Mouse (Mus musculus): ENCODE results near the gene Tmem209.

The Tmem209 gene

DNA sequence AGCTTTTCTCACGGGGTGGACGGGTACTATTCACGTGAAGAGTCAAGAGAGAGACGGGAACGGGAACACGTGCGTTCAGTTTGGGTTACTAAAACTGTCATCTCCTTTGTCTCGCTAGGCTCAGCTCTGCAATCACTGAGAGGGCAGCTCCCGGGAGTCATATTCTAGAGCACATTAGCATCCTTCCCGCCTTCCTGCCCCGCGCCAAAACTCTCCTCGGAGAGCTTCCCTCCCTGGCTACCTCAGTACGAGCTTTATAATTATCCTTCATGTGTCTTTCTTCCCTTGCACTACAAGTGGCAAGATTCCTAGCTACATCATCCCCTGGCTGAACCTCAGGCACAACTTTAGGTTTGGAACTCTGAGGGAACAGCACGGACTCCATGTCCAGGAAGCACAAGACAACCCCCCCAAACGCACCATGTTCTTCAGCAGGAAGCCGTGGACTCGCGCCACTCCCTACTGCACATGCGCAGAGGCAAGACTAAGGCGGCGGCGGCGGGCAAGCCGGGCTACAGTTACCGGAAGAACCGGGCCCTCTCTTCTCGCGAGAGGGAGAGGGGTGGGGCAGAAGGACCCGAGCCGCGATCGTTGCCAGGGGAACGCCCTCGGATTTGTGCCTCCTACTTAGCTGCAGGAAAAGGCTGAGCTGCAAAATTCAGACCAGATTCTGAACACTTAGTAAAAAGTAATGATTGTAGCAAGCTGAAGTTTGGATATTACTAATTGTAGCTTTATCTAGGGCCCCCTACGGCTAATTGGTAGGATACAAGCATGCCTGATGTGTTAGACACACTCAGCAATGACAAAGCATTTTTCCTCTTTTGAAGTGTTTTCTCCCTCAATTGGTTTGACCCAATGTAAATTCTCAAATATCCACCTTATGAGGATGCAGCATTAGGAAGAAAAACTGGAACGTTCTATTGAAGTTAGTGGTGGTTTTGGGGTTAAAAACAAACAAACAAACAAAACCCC lies at the start of gene Tmem209, which contains the start of gene Ssmem1:
Gene Tmem209 (minus strand): TSS at position 519 of the 975 bp plus-strand sequence.
Gene Ssmem1 (plus strand): TSS at position 585 of the 975 bp plus-strand sequence.
- peak; percentile 98 for DNase-seq (ENCODE audit: low read depth)

GRCm38 (mm10) chr6:30556080-30556479 lies 46.5 kb upstream of the Tmem209 start:
- no peak for DNase-seq (ENCODE audit: low read depth)

DNA sequence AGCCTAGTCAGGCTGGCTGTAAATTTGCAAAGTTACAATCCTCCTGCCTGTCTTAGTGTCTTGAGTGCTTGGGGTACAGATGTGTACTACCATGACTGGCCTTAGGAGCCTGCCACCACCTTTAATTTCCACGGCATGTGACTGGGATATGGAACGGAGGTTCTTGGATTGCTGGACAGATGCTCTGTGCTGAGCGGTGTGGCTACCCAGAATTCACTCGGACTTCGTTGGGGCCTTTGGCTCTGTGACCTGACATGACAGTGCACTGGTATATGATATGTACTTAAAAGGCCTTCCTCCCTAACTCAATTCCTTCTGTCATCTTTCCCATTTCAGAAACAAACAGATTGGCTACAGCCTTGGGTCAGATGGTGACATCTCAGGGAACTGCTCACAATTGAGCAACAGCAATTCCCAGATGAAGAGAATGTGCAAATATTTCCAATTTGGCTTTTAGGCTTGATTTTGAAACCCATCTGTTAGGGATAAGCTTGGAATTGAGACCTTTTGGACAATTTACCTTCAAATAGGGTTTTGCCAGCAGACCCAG lies 45.1 kb upstream of the Tmem209 start:
- no peak for DNase-seq (ENCODE audit: low read depth)

- no peak for DNase-seq (ENCODE audit: low read depth)
Measured at GRCm38 (mm10) chr6:30554092-30554491, 44.5 kb upstream of the Tmem209 start.

- no peak for DNase-seq (ENCODE audit: low read depth)
Measured at GRCm38 (mm10) chr6:30553381-30554010, 43.9 kb upstream of the Tmem209 start.

- DNase-seq (ENCODE audit: low read depth): no peak
Measured at GRCm38 (mm10) chr6:30552628-30553027, 43.0 kb upstream of the Tmem209 start.

- no peak for DNase-seq (ENCODE audit: low read depth)
Measured at GRCm38 (mm10) chr6:30551644-30552580, 42.3 kb upstream of the Tmem209 start.

GRCm38 (mm10) chr6:30551193-30551515 lies 41.6 kb upstream of the Tmem209 start:
- DNase-seq (ENCODE audit: low read depth): no peak

DNA sequence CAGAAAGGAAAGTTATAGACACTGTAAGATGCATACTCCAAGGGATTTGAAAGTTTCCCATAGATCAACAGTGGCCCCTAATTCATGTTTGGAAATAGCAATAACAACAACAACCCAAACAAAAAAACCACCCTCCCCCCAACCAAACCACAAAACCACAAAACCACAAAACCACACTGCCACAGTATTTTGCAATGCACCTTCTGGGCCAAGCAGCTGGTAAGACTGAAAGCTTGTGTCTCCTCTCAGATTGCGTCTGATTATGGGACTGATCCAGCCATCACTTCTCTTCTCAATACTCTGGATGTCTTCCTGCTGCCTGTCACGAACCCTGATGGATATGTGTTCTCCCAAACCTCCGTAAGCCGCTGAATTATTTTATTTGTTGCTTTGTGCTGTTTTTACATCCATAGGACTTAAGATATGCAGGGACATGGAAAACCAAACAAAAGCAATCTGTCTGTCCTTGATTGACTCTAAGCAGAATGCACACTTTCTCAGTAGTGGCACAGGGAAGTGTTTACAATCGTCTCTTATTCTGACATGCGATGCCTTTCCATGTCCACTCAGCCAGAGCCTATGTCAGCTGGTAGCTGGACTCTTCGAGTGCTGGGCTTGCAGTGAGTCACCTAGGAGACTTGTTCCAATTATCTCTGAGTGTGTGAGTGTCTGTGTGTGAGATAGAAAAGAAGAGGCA lies 41.1 kb upstream of the Tmem209 start:
- no peak for DNase-seq (ENCODE audit: low read depth)

DNA sequence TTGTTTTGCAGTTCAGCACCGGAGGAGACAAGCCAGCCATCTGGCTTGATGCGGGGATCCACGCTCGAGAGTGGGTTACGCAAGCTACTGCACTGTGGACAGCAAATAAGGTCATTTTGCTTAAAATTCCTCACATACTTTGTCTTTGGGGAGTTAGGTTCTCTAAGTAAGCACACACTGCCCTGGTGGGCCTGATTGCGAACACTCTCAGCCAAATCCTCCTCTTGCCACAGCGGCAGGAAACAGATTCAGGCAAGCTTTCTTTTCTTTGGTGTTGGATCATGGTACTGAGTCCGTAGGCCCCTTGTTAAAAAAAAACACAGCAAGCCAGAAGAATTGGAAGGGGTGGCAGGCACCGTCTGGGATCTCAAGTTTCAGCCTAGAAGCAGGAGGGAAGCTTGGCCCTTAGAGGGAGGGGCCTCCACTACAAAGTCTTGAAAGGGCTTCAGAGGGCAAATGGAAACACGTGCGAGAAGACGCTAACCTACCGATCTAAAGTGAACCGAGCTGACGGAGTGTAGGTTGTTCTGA lies 39.7 kb upstream of the Tmem209 start:
- DNase-seq (ENCODE audit: low read depth): no peak

DNA sequence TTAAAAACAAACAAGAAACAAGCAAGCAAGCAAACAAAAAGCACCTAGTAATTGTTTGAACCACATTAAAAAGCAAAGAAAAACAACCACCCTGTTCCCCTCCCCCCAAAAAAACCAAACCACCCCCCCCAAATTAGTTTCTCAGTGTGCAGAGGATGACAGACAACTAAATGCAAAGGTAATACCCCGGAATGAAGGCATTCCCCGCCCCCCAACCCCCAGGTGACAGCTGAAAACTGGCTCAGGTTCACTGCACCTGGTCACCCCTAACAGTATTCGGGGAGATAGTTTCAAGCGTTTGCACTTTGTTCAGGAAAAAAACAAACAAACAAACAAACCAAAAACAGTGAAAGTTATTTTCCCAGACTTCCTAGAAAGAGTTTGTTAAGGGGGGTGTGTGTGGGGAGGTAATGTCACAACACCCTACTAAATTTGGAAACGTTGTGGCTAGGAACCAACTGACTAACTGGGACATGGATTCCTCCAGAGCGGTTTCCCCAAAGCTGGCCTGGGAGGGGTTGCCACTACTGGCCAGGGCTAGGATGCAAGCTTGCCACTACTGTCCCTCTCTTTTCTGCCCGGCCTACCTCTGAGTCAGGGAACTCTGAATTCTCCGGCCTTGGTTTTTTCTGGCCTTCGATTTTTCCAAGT lies 38.2 kb upstream of the Tmem209 start:
- DNase-seq (ENCODE audit: low read depth): no peak

DNA sequence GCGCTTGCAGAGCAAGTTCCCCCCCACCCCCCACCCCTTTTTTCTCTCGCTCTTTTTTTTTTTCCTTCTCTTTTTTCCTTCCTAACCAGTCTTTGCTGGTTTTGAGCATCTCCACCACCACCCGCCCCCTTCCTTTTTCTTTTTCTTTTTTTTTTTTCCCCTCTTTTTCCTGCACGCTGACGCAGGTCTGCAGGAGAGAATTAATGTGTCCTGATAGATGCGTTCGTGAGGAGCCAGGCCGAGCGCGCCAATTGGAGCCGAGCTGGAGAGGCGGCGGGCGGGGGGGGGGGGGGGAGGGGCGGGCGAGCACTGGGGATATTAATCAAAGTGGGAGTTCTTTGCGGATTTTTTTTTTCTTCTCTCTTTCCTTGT lies 37.7 kb upstream of the Tmem209 start:
- DNase-seq (ENCODE audit: low read depth): no peak

DNA sequence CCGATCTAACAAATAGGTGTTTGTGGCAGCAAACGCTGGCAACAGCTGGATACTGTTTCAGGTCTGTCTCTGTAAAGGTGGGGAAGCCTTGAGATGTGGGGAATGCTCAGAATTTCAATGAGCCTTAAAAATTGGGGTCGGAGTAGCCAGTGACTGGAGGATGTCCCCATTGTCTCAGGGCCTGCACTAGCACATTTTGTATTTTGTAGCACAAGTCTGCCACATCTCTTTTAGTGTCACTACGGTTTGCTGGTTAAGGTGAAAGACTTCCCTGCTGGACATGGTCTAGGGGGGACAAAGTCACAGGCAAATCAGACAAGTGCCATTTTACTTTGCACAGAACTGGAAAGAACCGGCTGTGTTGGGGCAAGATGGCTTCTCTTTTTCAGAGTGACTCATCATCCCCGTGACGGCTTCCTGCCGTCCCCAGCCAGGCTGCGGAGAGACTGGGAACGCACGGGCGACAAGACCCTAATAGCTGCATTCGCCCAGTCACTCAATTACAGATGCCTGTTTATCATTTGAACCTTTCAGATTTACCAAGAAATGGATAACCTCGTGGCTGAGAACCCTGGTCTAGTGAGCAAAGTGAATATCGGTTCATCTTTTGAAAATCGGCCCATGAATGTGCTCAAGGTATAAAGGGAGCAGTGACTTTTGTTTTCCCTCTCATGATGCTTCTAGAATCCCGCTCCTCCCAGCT lies 37.1 kb upstream of the Tmem209 start:
- DNase-seq (ENCODE audit: low read depth): peak; percentile 43

GRCm38 (mm10) chr6:30545689-30546088 lies 36.1 kb upstream of the Tmem209 start:
- no peak for DNase-seq (ENCODE audit: low read depth)

- DNase-seq (ENCODE audit: low read depth): no peak
Measured at GRCm38 (mm10) chr6:30543851-30544250, 34.3 kb upstream of the Tmem209 start.

GRCm38 (mm10) chr6:30543077-30543476 lies 33.5 kb upstream of the Tmem209 start:
- DNase-seq (ENCODE audit: low read depth): no peak

DNA sequence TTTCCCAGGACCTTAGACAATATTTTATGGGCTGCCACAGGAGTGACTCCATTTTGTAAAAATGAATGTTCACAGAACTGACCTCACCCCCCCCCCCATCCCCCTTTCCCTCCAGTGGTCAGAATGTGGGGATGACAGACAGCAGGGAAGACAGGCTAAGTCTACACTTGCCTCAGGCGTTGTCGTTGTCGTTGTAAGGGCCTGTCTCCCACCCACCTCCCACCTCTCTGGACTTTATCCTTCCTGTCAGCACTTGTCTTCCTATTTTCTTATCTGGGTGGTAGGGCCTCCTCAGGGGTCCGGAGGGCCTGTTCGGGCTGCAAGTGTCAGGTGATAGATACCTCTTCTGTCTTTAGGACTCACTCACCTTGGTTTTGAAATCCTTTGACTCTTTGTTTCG lies 32.7 kb upstream of the Tmem209 start:
- no peak for DNase-seq (ENCODE audit: low read depth)

GRCm38 (mm10) chr6:30541009-30541799 lies 31.6 kb upstream of the Tmem209 start, which contains the start of gene Cpa2:
TSS of gene Cpa2 (plus strand) at chr6:30541582.
- no peak for DNase-seq (ENCODE audit: low read depth)

DNA sequence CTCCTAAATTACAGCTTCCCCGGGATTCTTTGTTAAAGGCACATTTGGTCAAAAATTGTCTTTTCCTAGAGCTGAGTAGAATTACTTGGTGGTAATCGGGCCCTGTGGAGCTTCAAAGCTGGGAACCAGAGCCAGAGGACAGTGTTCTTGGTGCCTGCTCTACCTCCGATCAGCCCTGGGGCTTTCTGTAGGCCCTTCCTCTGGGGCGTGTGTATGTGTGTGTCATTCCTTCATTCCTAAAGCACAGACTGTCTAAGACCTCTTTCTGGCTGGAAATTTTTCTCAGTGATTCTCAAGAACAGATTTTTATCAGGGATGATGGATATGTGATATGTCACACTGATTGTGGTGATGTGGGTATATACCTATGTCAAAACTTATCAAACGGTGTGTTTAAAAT lies 29.2 kb upstream of the Tmem209 start:
- no peak for DNase-seq (ENCODE audit: low read depth)
